Mouse (Mus musculus) ES-Bruce4 (cell line): ENCODE data around the gene Rab12. TPM values are rescaled to one million over a fixed set of nuclear protein-coding genes. Genes with fewer than 3 reads are reported as not detected.
A peak's percentile ranks its signal among the peaks of the same experiment; 100 is the strongest.

Experiments
- H3K27ac ChIP-seq: 2 replicates; pipeline ENCODE4 v1.5.1; 2012; ENCODE audit warnings: low read length, inconsistent platforms; ENCODE audit not compliant: insufficient read depth
- H3K27me3 ChIP-seq: 2 replicates; pipeline ENCODE4 v1.6.1; 2012; ENCODE audit warnings: mild to moderate bottlenecking, low read length, inconsistent platforms; ENCODE audit not compliant: control insufficient read depth, poor library complexity, insufficient read depth, severe bottlenecking
- H3K36me3 ChIP-seq: 2 replicates; pipeline ENCODE4 v1.6.1; 2012; ENCODE audit warnings: inconsistent platforms, mild to moderate bottlenecking, low read length, moderate library complexity; ENCODE audit not compliant: control insufficient read depth, poor library complexity, insufficient read depth, severe bottlenecking
- H3K4me1 ChIP-seq: one replicate; pipeline ENCODE4 v1.8.1; 2011; ENCODE audit warnings: low read length; ENCODE audit not compliant: control insufficient read depth, insufficient read depth
- H3K4me3 ChIP-seq: 2 replicates; pipeline ENCODE4 v1.5.1; 2011; ENCODE audit warnings: low read depth, mild to moderate bottlenecking, low read length
- H3K9ac ChIP-seq: 2 replicates; pipeline ENCODE4 v1.6.1; 2012; ENCODE audit warnings: low read depth, mild to moderate bottlenecking, inconsistent platforms; ENCODE audit not compliant: poor library complexity, severe bottlenecking
- H3K9me3 ChIP-seq: replicated peaks from 2 replicates; pipeline ENCODE4 v1.6.1; 2012; ENCODE audit warnings: mild to moderate bottlenecking, low read length, inconsistent platforms; ENCODE audit not compliant: control insufficient read depth, poor library complexity, insufficient read depth, severe bottlenecking
- CTCF ChIP-seq: IDR thresholded peaks from one replicate; pipeline ENCODE4 v1.8.1; 2011; ENCODE audit warnings: low read depth, low read length
- EP300 ChIP-seq: IDR thresholded peaks from 2 replicates; pipeline ENCODE4 v1.6.1; 2011; ENCODE audit warnings: low read depth, low read length; ENCODE audit not compliant: insufficient read depth
- POLR2A ChIP-seq: IDR thresholded peaks from one replicate; pipeline ENCODE4 v1.8.1; 2011; ENCODE audit warnings: low read length; ENCODE audit not compliant: insufficient read depth
- polyA plus RNA-seq: library from polyadenylated mRNA; stranded (reverse); fragments of >200 nt; gene quantifications from 2 replicates; pipeline ENCODE4 v1.2.4, GENCODE M21; 2011; ENCODE audit warnings: low read depth; ENCODE audit not compliant: missing spikeins, insufficient read depth, insufficient read length

The Rab12 gene
- polyA plus RNA-seq, 1 experiment = 100 TPM

GRCm38 (mm10) chr17:66448421-66449405 is 70.8 kb downstream of the Rab12 start:
- peaks cover 2% of the 10 kb centered on the region for H3K4me1 ChIP-seq

GRCm38 (mm10) chr17:66447978-66448377 is 71.6 kb downstream of the Rab12 start:
- Histone ChIP-seq H3K9ac (peak overlapping the region; percentile 97), H3K27ac (no peak overlapping the region), H3K27me3 (no peaks in the 10 kb centered on the region), H3K36me3 (peaks cover 6% of the 10 kb centered on the region), H3K4me3 (peak overlapping the region; percentile 92), H3K4me1 (peaks cover 2% of the 10 kb centered on the region), H3K9me3 (no peaks in the 10 kb centered on the region)
- TF ChIP-seq EP300 = no peak
- TF ChIP-seq CTCF = no peak
- TF ChIP-seq POLR2A = no peak

More at GRCm38 (mm10) chr17:66448421-66449405, 70.8 kb downstream of the Rab12 start:
- H3K9ac ChIP-seq = peak overlapping the region; percentile 97
- TF ChIP-seq EP300 (no peak), CTCF (no peak), POLR2A (no peak)
- H3K9me3 ChIP-seq = no peaks in the 10 kb centered on the region
- H3K27me3 ChIP-seq = no peaks in the 10 kb centered on the region
- H3K4me3 ChIP-seq = peak overlapping the region; percentile 92
- peaks cover 6% of the 10 kb centered on the region for H3K36me3 ChIP-seq
- H3K27ac ChIP-seq = no peak overlapping the region

GRCm38 (mm10) chr17:66447007-66447312 is 72.6 kb downstream of the Rab12 start:
- Histone ChIP-seq H3K36me3 (peaks cover 10% of the 10 kb centered on the region), H3K4me3 (peak overlapping the region; percentile 92), H3K9me3 (no peaks in the 10 kb centered on the region), H3K4me1 (no peaks in the 10 kb centered on the region), H3K9ac (peak overlapping the region; percentile 97), H3K27ac (no peak overlapping the region), H3K27me3 (no peaks in the 10 kb centered on the region)
- TF ChIP-seq EP300 (no peak), POLR2A (no peak), CTCF (no peak)

GRCm38 (mm10) chr17:66446196-66447006 is 73.1 kb downstream of the Rab12 start:
- Histone ChIP-seq H3K9ac (peak overlapping the region; percentile 97; the same call in 1 of the 2 replicates), H3K4me3 (peak overlapping the region; percentile 92), H3K27ac (peak overlapping the region; percentile 41), H3K27me3 (no peaks in the 10 kb centered on the region), H3K36me3 (peaks cover 10% of the 10 kb centered on the region), H3K9me3 (no peaks in the 10 kb centered on the region), H3K4me1 (no peaks in the 10 kb centered on the region)
- TF ChIP-seq EP300 (peak; percentile 85), CTCF (no peak)

Other genes starting within 250 kb of the Rab12 start
- gene Mtcl1, start 70.0 kb downstream of the Rab12 start, polyA plus RNA-seq = 91.0 and 92.3 TPM in 2 replicates
- not detected in 2 replicates for gene Themis3, start 74.9 kb upstream of the Rab12 start, polyA plus RNA-seq